Mouse (Mus musculus): Measurements from ENCODE around the gene Setd1a. TPM values are rescaled to one million over a fixed set of nuclear protein-coding genes. Genes with fewer than 3 reads are reported as not detected.

The Setd1a gene
- polyA plus RNA-seq, 1 experiment from 2014 or later, result 22.4 TPM

GRCm38 (mm10) chr7:127750131-127751127 is 26.0 kb upstream of the Setd1a start:
- Histone ChIP-seq H3K36me3 (peaks cover 66% of the 10 kb centered on the region), H3K9ac (replicated peaks) (no peak overlapping the region), H3K4me1 (peaks cover 17% of the 10 kb centered on the region), H3K4me2 (replicated peaks) (no peak overlapping the region), H3K9me3 (no peaks in the 10 kb centered on the region), H3K27ac (replicated peaks) (no peak overlapping the region), H3K27me3 (no peaks in the 10 kb centered on the region), H3K4me3 (no peak overlapping the region)
- ATAC-seq (replicated peaks), result no peak
- WGBS, result 83% methylated on average over 19 of the region's 19 CpGs

- ATAC-seq (replicated peaks), result no peak
- Histone ChIP-seq H3K9me3 (no peaks in the 10 kb centered on the region), H3K27me3 (no peaks in the 10 kb centered on the region), H3K4me3 (no peak overlapping the region), H3K27ac (replicated peaks) (no peak overlapping the region), H3K4me2 (replicated peaks) (no peak overlapping the region), H3K4me1 (peaks cover 17% of the 10 kb centered on the region), H3K36me3 (peaks cover 72% of the 10 kb centered on the region), H3K9ac (replicated peaks) (no peak overlapping the region)
- WGBS, result 96% methylated on average over 5 of the region's 5 CpGs
These were observed 24.9 kb upstream of the Setd1a start for GRCm38 (mm10) chr7:127751619-127752018.

- Histone ChIP-seq H3K27me3 (no peaks in the 10 kb centered on the region), H3K4me3 (no peak overlapping the region), H3K36me3 (peaks cover 76% of the 10 kb centered on the region), H3K4me1 (peaks cover 17% of the 10 kb centered on the region), H3K9me3 (no peaks in the 10 kb centered on the region), H3K9ac (replicated peaks) (no peak overlapping the region), H3K27ac (replicated peaks) (no peak overlapping the region), H3K4me2 (replicated peaks) (no peak overlapping the region)
- ATAC-seq (replicated peaks), result no peak
- 93% methylated on average over 27 of the region's 27 CpGs for WGBS
These were observed 24.4 kb upstream of the Setd1a start for GRCm38 (mm10) chr7:127752069-127752468.

- Histone ChIP-seq H3K4me3 (no peak overlapping the region), H3K9ac (replicated peaks) (no peak overlapping the region), H3K36me3 (peaks cover 87% of the 10 kb centered on the region), H3K4me2 (replicated peaks) (no peak overlapping the region), H3K27me3 (no peaks in the 10 kb centered on the region), H3K9me3 (no peaks in the 10 kb centered on the region), H3K27ac (replicated peaks) (no peak overlapping the region), H3K4me1 (peaks cover 6% of the 10 kb centered on the region)
- WGBS, result 77% methylated on average over 5 of the region's 5 CpGs
- ATAC-seq (replicated peaks), result no peak
These were observed 23.3 kb upstream of the Setd1a start for GRCm38 (mm10) chr7:127753158-127753557.

GRCm38 (mm10) chr7:127753741-127754140 is 22.7 kb upstream of the Setd1a start:
- no peak for ATAC-seq (replicated peaks)
- H3K27me3 ChIP-seq, result no peaks in the 10 kb centered on the region
- H3K9ac ChIP-seq (replicated peaks), result no peak overlapping the region
- no peak overlapping the region for H3K27ac ChIP-seq (replicated peaks)
- H3K9me3 ChIP-seq, result no peaks in the 10 kb centered on the region
- H3K4me2 ChIP-seq (replicated peaks), result no peak overlapping the region
- peaks cover 88% of the 10 kb centered on the region for H3K36me3 ChIP-seq
- WGBS, result 91% methylated on average over 7 of the region's 7 CpGs
- H3K4me3 ChIP-seq, result no peak overlapping the region
- peaks cover 4% of the 10 kb centered on the region; the same call in 1 of the 2 replicates for H3K4me1 ChIP-seq

DNA sequence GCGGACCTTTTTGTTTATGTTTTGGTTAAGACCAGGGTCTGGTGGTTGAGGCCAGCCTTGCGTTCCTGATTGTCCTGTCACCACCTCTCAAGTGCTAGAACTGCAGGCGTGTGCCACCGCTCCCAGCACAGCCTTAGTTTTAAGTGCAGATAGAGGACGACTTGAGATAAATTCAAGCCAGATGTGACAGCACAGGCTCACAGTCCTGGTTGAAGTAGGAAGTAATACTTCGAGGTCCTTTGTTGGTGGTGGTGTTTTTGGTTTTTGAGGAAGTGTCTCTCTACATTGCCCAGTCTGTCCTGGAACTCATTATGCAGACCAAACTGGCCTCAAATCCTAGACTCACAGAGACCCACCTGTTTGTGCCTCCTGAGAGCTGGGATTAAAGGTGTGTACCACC is 16.8 kb upstream of the Setd1a start:
- H3K27ac ChIP-seq (replicated peaks), result no peak overlapping the region
- no peak overlapping the region for H3K4me3 ChIP-seq
- WGBS, result 84% methylated on average over 6 of the region's 6 CpGs
- no peak overlapping the region for H3K9ac ChIP-seq (replicated peaks)
- H3K4me2 ChIP-seq (replicated peaks), result no peak overlapping the region
- peaks cover 72% of the 10 kb centered on the region for H3K36me3 ChIP-seq
- no peaks in the 10 kb centered on the region for H3K27me3 ChIP-seq
- no peaks in the 10 kb centered on the region for H3K4me1 ChIP-seq
- no peaks in the 10 kb centered on the region for H3K9me3 ChIP-seq
- no peak for ATAC-seq (replicated peaks)

- WGBS, result 88% methylated on average over 3 of the region's 3 CpGs
- no peak for ATAC-seq (replicated peaks)
- H3K9ac ChIP-seq (replicated peaks), result no peak overlapping the region
- no peak overlapping the region for H3K27ac ChIP-seq (replicated peaks)
- H3K4me2 ChIP-seq (replicated peaks), result no peak overlapping the region
- no peak overlapping the region for H3K4me3 ChIP-seq
- H3K4me1 ChIP-seq, result no peaks in the 10 kb centered on the region
- H3K27me3 ChIP-seq, result no peaks in the 10 kb centered on the region
- H3K9me3 ChIP-seq, result no peaks in the 10 kb centered on the region
- H3K36me3 ChIP-seq, result peaks cover 73% of the 10 kb centered on the region
These were observed 16.0 kb upstream of the Setd1a start for GRCm38 (mm10) chr7:127760478-127760877.

DNA sequence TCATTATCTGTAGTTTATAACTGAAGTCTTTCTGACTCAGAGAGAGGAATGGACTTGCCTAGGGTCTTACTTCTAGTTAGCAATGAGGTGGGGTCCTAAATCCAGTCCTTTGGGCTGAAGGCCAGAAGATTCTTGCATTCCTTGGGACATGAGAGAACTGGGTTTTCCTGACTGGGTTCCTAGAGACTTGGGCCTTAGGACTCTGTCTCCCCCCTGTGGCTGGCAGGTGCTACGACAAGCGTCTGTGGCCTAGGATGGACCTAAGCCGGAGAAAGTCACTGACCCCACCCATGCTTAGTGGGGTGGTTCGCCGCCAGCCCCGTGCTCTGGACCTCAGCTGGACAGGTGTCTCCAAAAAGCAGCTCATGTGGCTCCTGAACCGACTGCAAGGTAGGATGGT is 15.4 kb upstream of the Setd1a start:
- Histone ChIP-seq H3K27ac (replicated peaks) (no peak overlapping the region), H3K9ac (replicated peaks) (no peak overlapping the region), H3K36me3 (peaks cover 74% of the 10 kb centered on the region), H3K9me3 (no peaks in the 10 kb centered on the region), H3K4me1 (no peaks in the 10 kb centered on the region), H3K4me3 (no peak overlapping the region), H3K4me2 (replicated peaks) (no peak overlapping the region), H3K27me3 (no peaks in the 10 kb centered on the region)
- ATAC-seq (replicated peaks), result no peak
- 46% methylated on average over 7 of the region's 7 CpGs for WGBS

DNA sequence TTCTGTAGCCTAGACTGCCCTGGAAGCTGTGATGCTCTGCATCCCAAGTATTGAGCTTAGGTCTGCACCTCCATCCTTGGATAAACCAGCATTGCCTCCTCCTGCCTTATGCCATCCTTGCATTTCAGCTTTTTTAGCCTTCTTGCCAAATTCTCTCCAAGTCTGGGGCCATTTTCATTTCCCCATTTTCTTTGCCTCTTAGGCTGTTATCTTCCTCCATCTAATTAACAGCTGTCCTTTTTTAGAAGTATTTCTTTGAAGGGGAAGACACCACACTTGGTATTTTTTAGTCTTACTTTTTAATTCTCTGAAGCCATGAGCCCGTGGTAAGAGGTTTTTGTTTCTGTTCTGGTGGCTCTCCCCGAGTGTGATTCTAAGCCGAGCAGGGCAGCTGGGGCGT is 12.8 kb upstream of the Setd1a start:
- peaks cover 75% of the 10 kb centered on the region for H3K36me3 ChIP-seq
- no peaks in the 10 kb centered on the region for H3K27me3 ChIP-seq
- no peak overlapping the region for H3K27ac ChIP-seq (replicated peaks)
- no peak overlapping the region for H3K9ac ChIP-seq (replicated peaks)
- WGBS, result 88% methylated on average over 4 of the region's 4 CpGs
- no peak overlapping the region for H3K4me2 ChIP-seq (replicated peaks)
- peaks cover 5% of the 10 kb centered on the region for H3K4me1 ChIP-seq
- ATAC-seq (replicated peaks), result no peak
- H3K4me3 ChIP-seq, result no peak overlapping the region
- H3K9me3 ChIP-seq, result no peaks in the 10 kb centered on the region

DNA sequence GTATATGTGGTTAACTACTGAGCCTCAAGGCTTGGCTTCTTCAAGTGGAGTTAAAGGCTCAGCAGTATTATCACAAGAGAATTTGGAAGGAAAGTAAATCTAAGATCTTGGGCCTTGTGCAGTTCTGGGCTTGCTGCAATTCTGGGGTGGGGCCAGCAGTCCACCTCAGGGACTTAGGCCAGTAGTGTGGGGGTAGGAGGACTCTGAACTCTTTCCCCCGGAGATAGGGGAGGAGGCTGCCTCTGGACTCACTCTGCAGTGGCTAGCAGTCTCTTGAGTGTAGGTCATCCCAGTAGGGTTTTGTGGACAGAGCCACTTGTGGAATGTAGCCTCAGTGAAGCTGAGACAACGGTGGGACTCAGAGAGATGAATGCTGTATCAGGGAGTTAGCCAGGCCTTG is 10.7 kb upstream of the Setd1a start:
- Histone ChIP-seq H3K4me1 (peaks cover 25% of the 10 kb centered on the region), H3K27ac (replicated peaks) (no peak overlapping the region), H3K27me3 (no peaks in the 10 kb centered on the region), H3K4me2 (replicated peaks) (no peak overlapping the region), H3K9ac (replicated peaks) (no peak overlapping the region), H3K36me3 (peaks cover 65% of the 10 kb centered on the region), H3K4me3 (no peak overlapping the region), H3K9me3 (no peaks in the 10 kb centered on the region)
- no peak for ATAC-seq (replicated peaks)
- 96% methylated on average over 2 of the region's 2 CpGs for WGBS

DNA sequence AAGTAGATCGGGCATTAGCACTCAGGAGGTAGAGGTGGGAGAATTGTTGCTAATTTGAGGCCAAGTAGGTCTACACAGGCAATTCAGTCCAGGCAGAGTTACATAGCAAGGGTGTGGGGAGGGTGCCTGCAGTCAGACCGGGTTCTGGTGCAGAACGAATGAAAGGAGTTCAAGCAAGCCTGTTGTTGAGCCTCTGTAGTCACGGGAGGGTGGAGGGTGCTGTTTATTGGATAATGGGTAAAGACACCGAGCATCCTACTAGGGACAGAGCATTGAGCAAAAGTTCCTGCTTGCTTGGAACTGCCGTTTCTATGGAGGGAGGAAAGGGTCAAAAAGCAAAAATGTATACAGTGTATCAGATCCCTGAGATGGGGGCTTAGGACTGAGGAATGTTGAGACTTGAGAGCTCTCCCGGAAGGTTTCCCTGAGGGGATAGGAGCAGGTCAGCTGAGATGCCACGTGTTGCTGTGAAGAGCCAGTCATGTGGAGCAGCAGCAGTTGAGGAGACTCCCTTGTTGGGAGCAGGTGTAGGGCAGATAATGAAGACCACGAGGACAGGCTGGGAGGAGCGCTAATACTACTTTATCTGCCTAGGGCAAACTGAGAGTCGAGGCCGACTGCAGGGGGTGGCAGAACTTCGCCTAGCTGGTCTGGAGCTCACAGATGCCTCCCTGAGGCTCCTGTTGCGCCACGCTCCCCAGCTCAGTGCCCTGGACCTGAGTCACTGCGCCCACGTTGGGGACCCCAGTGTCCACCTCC is 9.4 kb upstream of the Setd1a start:
- no peaks in the 10 kb centered on the region for H3K27me3 ChIP-seq
- no peak overlapping the region for H3K27ac ChIP-seq (replicated peaks)
- H3K36me3 ChIP-seq, result peaks cover 56% of the 10 kb centered on the region
- H3K9ac ChIP-seq (replicated peaks), result no peak overlapping the region
- peaks cover 30% of the 10 kb centered on the region for H3K4me1 ChIP-seq
- no peak for ATAC-seq (replicated peaks)
- 82% methylated on average over 17 of the region's 17 CpGs for WGBS
- no peak overlapping the region for H3K4me2 ChIP-seq (replicated peaks)
- no peak overlapping the region for H3K4me3 ChIP-seq
- H3K9me3 ChIP-seq, result no peaks in the 10 kb centered on the region

DNA sequence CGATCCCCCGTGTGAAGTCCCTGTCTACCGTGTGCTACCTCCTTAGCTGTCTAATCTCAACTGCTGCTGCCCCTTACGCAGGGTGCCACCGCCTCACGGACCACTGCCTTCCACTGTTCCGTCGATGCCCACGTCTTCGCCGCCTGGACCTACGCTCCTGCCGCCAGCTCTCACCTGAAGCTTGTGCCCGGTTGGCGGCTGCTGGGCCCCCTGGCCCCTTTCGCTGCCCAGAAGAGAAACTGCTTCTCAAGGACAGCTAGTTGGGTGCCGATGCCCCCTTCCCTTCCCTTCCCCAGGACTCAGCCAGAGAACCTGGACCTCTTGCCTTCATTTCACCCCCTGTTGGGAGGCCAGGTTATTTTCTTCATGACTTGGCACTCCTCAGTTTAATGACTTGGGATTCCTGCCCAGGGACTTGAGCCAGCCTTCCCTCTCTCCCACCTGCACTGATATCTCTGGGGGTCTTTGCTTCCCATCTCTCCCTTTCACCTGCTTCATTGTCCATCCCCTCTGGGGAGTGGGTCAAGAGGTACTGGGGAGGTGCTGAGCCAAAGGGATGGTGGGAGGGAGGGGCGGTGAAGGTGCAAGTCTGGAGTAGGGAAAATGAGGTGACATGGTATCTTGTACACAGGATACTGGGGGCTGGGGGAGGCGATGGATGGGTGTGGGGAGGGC is 8.7 kb upstream of the Setd1a start:
- no peaks in the 10 kb centered on the region for H3K27me3 ChIP-seq
- H3K9me3 ChIP-seq, result no peaks in the 10 kb centered on the region
- no peak overlapping the region for H3K9ac ChIP-seq (replicated peaks)
- 94% methylated on average over 19 of the region's 19 CpGs for WGBS
- ATAC-seq (replicated peaks), result no peak
- peak overlapping the region; percentile 64; the same call in 1 of the 2 replicates for H3K27ac ChIP-seq (replicated peaks)
- H3K4me3 ChIP-seq, result no peak overlapping the region
- H3K4me1 ChIP-seq, result peaks cover 30% of the 10 kb centered on the region
- peaks cover 50% of the 10 kb centered on the region for H3K36me3 ChIP-seq
- no peak overlapping the region for H3K4me2 ChIP-seq (replicated peaks)

Measured in forebrain, embryonic 15.5 days (tissue).